Mouse (Mus musculus) heart, postnatal 25 days (tissue): ENCODE measurements around the gene Gipr. TPM values are rescaled to one million over a fixed set of nuclear protein-coding genes. Genes with fewer than 3 reads are reported as not detected.
A peak's percentile ranks its signal among the peaks of the same experiment; 100 is the strongest.
"Not testable (repeated sequence)": the region's sequence is repeated elsewhere in the genome, so short reads cannot be mapped to it uniquely, and the experiment has no call there.

Experiments
- DNase-seq: peaks from one replicate; pipeline ENCODE4 v3.0.0; 2022; ENCODE audit warnings: low spot score
- intact Hi-C: fragments of 180-260 bp; cut with DNase I; formaldehyde crosslinking; loops from one replicate; pipeline ENCODE4 v1.15.1; 2025
- total RNA-seq, 2 experiments: library from RNA; stranded (reverse); gene quantifications; 2 replicates each; pipeline ENCODE4 v1.2.3; 2021

The Gipr gene
- total RNA-seq, 2 experiments from 2014 or later: 0.21 to 0.22 TPM

- no peak for DNase-seq
- intact Hi-C loops: loop anchor here (5.0 to 10.0 kb wide), 2 partner anchors 49 to 191 kb away; no protein-coding TSS in a partner anchor
Measured at GRCm38 (mm10) chr7:19155825-19156475, 10.0 kb downstream of the Gipr start.

- intact Hi-C loops: loop anchor here (5.0 to 10.0 kb wide), 2 partner anchors 50 to 193 kb away; no protein-coding TSS in a partner anchor
- no peak for DNase-seq
Measured at GRCm38 (mm10) chr7:19154796-19155195, 11.1 kb downstream of the Gipr start.

GRCm38 (mm10) chr7:19151121-19151520 lies 14.8 kb downstream of the Gipr start:
- not testable (repeated sequence) for DNase-seq
- intact Hi-C loops: loop anchor here (10.0 kb wide), 1 partner anchor 54 kb away; no protein-coding TSS in a partner anchor

GRCm38 (mm10) chr7:19149626-19150025 lies 16.3 kb downstream of the Gipr start, which contains the start of gene Snrpd2:
TSS of gene Snrpd2 (plus strand) at chr7:19149722.
- peak; percentile 90 for DNase-seq
- intact Hi-C loops: loop anchor here (10.0 kb wide), 1 partner anchor 55 kb away; no protein-coding TSS in a partner anchor

GRCm38 (mm10) chr7:19148875-19149541 lies 16.9 kb downstream of the Gipr start, which contains the start of gene Qpctl:
TSS of gene Qpctl (minus strand) at chr7:19149291.
- DNase-seq: peak; percentile 99
- intact Hi-C loops: no loop called here

- DNase-seq: no peak
- intact Hi-C loops: no loop called here
Measured at GRCm38 (mm10) chr7:19148180-19148874, 17.6 kb downstream of the Gipr start.

- DNase-seq: no peak
- intact Hi-C loops: no loop called here
Measured at GRCm38 (mm10) chr7:19147497-19148045, 18.4 kb downstream of the Gipr start.

GRCm38 (mm10) chr7:19146793-19147192 lies 19.1 kb downstream of the Gipr start:
- intact Hi-C loops: no loop called here

GRCm38 (mm10) chr7:19137380-19137779 lies 28.5 kb downstream of the Gipr start:
- no peak for DNase-seq
- intact Hi-C loops: no loop called here

More at GRCm38 (mm10) chr7:19146793-19147192, 19.1 kb downstream of the Gipr start:
- DNase-seq: no peak

- DNase-seq: no peak
- intact Hi-C loops: no loop called here
Measured at GRCm38 (mm10) chr7:19136673-19137334, 29.1 kb downstream of the Gipr start.

GRCm38 (mm10) chr7:19136168-19136567 lies 29.8 kb downstream of the Gipr start:
- no peak for DNase-seq
- intact Hi-C loops: no loop called here

GRCm38 (mm10) chr7:19131324-19131848 lies 34.5 kb downstream of the Gipr start:
- intact Hi-C loops: no loop called here
- peak; percentile 97 for DNase-seq

GRCm38 (mm10) chr7:19130657-19131056 lies 35.3 kb downstream of the Gipr start:
- no peak for DNase-seq
- intact Hi-C loops: no loop called here

- DNase-seq: no peak
- intact Hi-C loops: no loop called here
Measured at GRCm38 (mm10) chr7:19129396-19129795, 36.5 kb downstream of the Gipr start.

GRCm38 (mm10) chr7:19127744-19128143 lies 38.2 kb downstream of the Gipr start:
- DNase-seq: no peak
- intact Hi-C loops: no loop called here

- no peak for DNase-seq
- intact Hi-C loops: no loop called here
Measured at GRCm38 (mm10) chr7:19124713-19125112, 41.2 kb downstream of the Gipr start.

GRCm38 (mm10) chr7:19121686-19122085 lies 44.2 kb downstream of the Gipr start:
- intact Hi-C loops: loop anchor here (2.0 kb wide), 1 partner anchor 101 kb away; no protein-coding TSS in a partner anchor
- no peak for DNase-seq

- peak; percentile 92 for DNase-seq
- intact Hi-C loops: loop anchor here (2.0 kb wide), 2 partner anchors 49 to 99 kb away; no protein-coding TSS in a partner anchor
Measured at GRCm38 (mm10) chr7:19119631-19120429, 46.1 kb downstream of the Gipr start, which contains the start of gene Fbxo46. TSS of gene Fbxo46 (plus strand) at chr7:19119859.
